Mouse (Mus musculus) neural tube, embryonic 14.5 days (tissue): ENCODE results near the gene Fto. TPM values are rescaled to one million over a fixed set of nuclear protein-coding genes. Genes with fewer than 3 reads are reported as not detected.

Source experiments
- ATAC-seq: fragments of 200-750 bp; cut with Nextera tagmentation; 2 replicates; pipeline ENCODE4 v1.8.0; 2017; ENCODE audit warnings: low read depth, mild to moderate bottlenecking, moderate TSS enrichment, moderate library complexity
- H3K27ac ChIP-seq: fragments of 300-500 bp; sonication (generic); 2 replicates; pipeline ENCODE4 v1.5.1; 2014; ENCODE audit warnings: low read depth, mild to moderate bottlenecking, control low read depth, low read length, moderate library complexity, mixed read lengths
- H3K27me3 ChIP-seq: fragments of 300-500 bp; sonication (generic); 2 replicates; pipeline ENCODE4 v1.6.1; 2014; ENCODE audit warnings: low read length; ENCODE audit not compliant: control insufficient read depth, insufficient read depth
- H3K36me3 ChIP-seq: fragments of 300-500 bp; sonication (generic); 2 replicates; pipeline ENCODE4 v1.6.1; 2014; ENCODE audit warnings: low read length, mixed read lengths; ENCODE audit not compliant: control insufficient read depth, insufficient read depth
- H3K4me1 ChIP-seq: fragments of 300-500 bp; sonication (generic); 2 replicates; pipeline ENCODE4 v1.6.1; 2014; ENCODE audit warnings: low read length; ENCODE audit not compliant: control insufficient read depth, insufficient read depth
- H3K4me2 ChIP-seq: fragments of 300-500 bp; sonication (generic); 2 replicates; pipeline ENCODE4 v1.6.1; 2014; ENCODE audit warnings: mild to moderate bottlenecking, low read depth, low read length, control low read depth
- H3K4me3 ChIP-seq: fragments of 300-500 bp; sonication (generic); 2 replicates; pipeline ENCODE4 v1.5.1; 2014; ENCODE audit warnings: low read depth, low read length, control low read depth, mixed read lengths
- H3K9ac ChIP-seq: fragments of 300-500 bp; sonication (generic); replicated peaks from 2 replicates; pipeline ENCODE4 v1.6.1; 2014; ENCODE audit warnings: low read depth, mild to moderate bottlenecking, control low read depth, low read length, mixed read lengths
- H3K9me3 ChIP-seq: fragments of 300-500 bp; sonication (generic); 2 replicates; pipeline ENCODE4 v1.6.1; 2016; ENCODE audit warnings: low read length; ENCODE audit not compliant: control insufficient read depth
- WGBS: fragments of 180-500 bp; shearing (Covaris S2); extraction: QIAGEN DNeasy Blood & Tissue Kit; methylation state at CpG from one replicate; pipeline ENCODE4 v1.1.7; 2014; 5-methylcytosine and 5-hydroxymethylcytosine counted together
- polyA plus RNA-seq: library from polyadenylated mRNA; unstranded; fragments of >200 nt; fragmentation: Nextera tagmentation; extraction: Ambion mirVana; gene quantifications from 2 replicates; pipeline ENCODE4 v1.2.1, GENCODE M21; 2014

Gene Fto
- polyA plus RNA-seq, 1 experiment from 2014 or later: 144 TPM

GRCm38 (mm10) chr8:91281545-91281944, 31.8 kb upstream of the Fto start:
- 94% methylated on average over 8 of the region's 8 CpGs for WGBS
- no peaks in the 10 kb centered on the region for H3K9me3 ChIP-seq
- no peak for ATAC-seq

GRCm38 (mm10) chr8:91282655-91283054, 30.7 kb upstream of the Fto start:
- no peak overlapping the region for H3K4me3 ChIP-seq
- ATAC-seq: no peak
- WGBS: 64% methylated on average over 5 of the region's 5 CpGs

More at GRCm38 (mm10) chr8:91281545-91281944, 31.8 kb upstream of the Fto start:
- Histone ChIP-seq H3K9ac (no peak overlapping the region), H3K27me3 (no peaks in the 10 kb centered on the region), H3K27ac (no peak overlapping the region), H3K4me1 (no peaks in the 10 kb centered on the region), H3K4me2 (no peak overlapping the region), H3K36me3 (no peaks in the 10 kb centered on the region), H3K4me3 (no peak overlapping the region)

DNA sequence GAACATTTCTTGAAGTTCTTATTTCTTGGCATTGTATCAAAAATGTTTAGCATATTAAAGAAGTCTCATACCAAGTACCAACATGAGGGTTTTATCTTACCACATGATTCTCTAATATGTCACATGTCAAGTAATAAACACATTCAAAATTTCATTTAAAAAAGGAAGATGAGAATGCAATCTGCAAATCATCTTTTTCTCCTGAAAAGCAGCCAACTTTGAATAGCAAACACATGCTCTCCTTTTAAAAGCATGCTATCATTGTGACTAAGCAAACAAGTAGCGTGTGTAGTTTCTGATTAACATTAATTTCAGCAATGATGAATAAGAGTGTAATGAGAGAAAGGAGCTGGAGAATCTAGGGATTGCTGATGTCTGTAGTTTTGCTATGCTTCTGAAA, 29.5 kb upstream of the Fto start:
- Histone ChIP-seq H3K36me3 (no peaks in the 10 kb centered on the region), H3K4me2 (no peak overlapping the region), H3K4me3 (no peak overlapping the region), H3K9ac (no peak overlapping the region), H3K27ac (no peak overlapping the region), H3K27me3 (no peaks in the 10 kb centered on the region), H3K9me3 (no peaks in the 10 kb centered on the region), H3K4me1 (no peaks in the 10 kb centered on the region)
- 96% methylated on average over 1 of the region's 1 CpGs for WGBS
- ATAC-seq: no peak

More at GRCm38 (mm10) chr8:91282655-91283054, 30.7 kb upstream of the Fto start:
- Histone ChIP-seq H3K27ac (no peak overlapping the region), H3K4me1 (no peaks in the 10 kb centered on the region), H3K27me3 (no peaks in the 10 kb centered on the region), H3K9me3 (no peaks in the 10 kb centered on the region), H3K9ac (no peak overlapping the region), H3K4me2 (no peak overlapping the region), H3K36me3 (no peaks in the 10 kb centered on the region)

GRCm38 (mm10) chr8:91286237-91286636, 27.1 kb upstream of the Fto start:
- Histone ChIP-seq H3K27ac (no peak overlapping the region), H3K27me3 (no peaks in the 10 kb centered on the region), H3K4me3 (no peak overlapping the region), H3K4me2 (no peak overlapping the region), H3K4me1 (no peaks in the 10 kb centered on the region), H3K9ac (no peak overlapping the region), H3K9me3 (no peaks in the 10 kb centered on the region), H3K36me3 (no peaks in the 10 kb centered on the region)
- 80% methylated on average over 8 of the region's 8 CpGs for WGBS
- ATAC-seq: no peak

DNA sequence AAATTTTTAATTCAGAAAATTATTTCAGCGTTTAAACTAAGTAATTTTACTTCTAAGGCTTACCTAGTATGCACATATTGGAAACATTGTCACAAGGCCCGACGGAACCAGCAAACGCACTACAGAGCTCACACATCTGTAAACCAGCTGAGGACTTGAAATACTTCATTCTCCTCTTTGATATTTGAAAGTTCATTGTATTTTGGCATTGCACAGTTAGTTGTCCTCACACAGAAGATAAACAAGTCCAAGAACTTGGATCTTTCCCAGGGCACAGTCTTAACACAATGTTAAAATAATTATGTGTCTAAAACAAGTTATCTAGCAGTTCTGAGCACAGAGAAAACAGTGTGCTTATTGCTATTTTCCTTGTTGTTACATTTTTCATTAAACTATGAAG, 22.7 kb upstream of the Fto start:
- no peaks in the 10 kb centered on the region for H3K9me3 ChIP-seq
- WGBS: 86% methylated on average over 4 of the region's 4 CpGs
- no peak overlapping the region for H3K27ac ChIP-seq
- H3K4me1 ChIP-seq: no peaks in the 10 kb centered on the region
- H3K36me3 ChIP-seq: no peaks in the 10 kb centered on the region
- H3K4me2 ChIP-seq: no peak overlapping the region
- no peaks in the 10 kb centered on the region for H3K27me3 ChIP-seq
- no peak for ATAC-seq
- H3K9ac ChIP-seq: no peak overlapping the region
- no peak overlapping the region for H3K4me3 ChIP-seq

DNA sequence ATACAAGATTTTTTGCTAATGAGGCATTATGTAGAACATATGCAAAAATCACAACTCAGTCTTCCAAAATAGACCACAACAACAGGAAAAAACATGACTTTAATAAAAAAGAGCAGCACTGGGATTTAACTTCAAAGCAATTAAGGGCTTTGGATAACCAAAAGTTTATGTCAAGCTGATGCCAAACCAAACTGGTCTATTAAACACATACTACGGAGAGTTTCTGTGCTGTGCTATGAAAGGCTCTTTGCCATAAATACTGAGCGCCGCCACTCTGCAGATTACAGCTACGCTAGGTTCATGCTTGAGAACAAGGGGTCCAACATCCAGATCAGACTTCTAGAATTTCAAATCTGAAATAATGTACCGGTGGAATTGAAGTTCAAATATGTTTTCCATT, 17.5 kb upstream of the Fto start:
- ATAC-seq: no peak
- H3K9me3 ChIP-seq: no peaks in the 10 kb centered on the region
- WGBS: 82% methylated on average over 5 of the region's 5 CpGs

DNA sequence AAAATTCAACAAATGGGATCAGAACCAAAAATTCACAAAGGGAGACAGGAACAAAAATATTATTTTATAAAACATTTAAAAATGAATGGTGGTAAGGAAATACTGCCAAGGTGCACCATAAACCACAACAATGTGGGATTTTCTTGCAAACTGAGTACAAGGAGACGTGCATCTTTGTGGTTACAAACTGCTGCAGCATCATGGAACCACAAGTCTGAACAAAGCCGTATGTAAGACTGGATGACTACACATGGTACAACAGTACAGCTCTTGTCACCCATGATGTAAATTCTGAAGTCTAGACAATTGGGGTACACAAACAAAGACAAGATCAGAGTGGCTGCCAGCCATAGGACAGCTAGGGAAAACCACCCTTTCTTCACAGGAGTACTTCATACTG, 14.7 kb upstream of the Fto start:
- Histone ChIP-seq H3K4me2 (no peak overlapping the region), H3K4me3 (no peak overlapping the region), H3K9me3 (no peaks in the 10 kb centered on the region), H3K27ac (no peak overlapping the region), H3K4me1 (no peaks in the 10 kb centered on the region), H3K9ac (no peak overlapping the region), H3K27me3 (no peaks in the 10 kb centered on the region), H3K36me3 (0 out of 2 replicates have a peak, but pooled peaks cover 3% of the 10 kb centered on the region)
- ATAC-seq: no peak
- WGBS: 91% methylated on average over 2 of the region's 2 CpGs

More for the DNA sequence above, 17.5 kb upstream of the Fto start:
- H3K4me2 ChIP-seq: no peak overlapping the region
- H3K27me3 ChIP-seq: no peaks in the 10 kb centered on the region
- 0 out of 2 replicates have a peak, but pooled peaks cover 3% of the 10 kb centered on the region for H3K36me3 ChIP-seq
- no peak overlapping the region for H3K4me3 ChIP-seq
- no peaks in the 10 kb centered on the region for H3K4me1 ChIP-seq
- no peak overlapping the region for H3K27ac ChIP-seq
- H3K9ac ChIP-seq: no peak overlapping the region

DNA sequence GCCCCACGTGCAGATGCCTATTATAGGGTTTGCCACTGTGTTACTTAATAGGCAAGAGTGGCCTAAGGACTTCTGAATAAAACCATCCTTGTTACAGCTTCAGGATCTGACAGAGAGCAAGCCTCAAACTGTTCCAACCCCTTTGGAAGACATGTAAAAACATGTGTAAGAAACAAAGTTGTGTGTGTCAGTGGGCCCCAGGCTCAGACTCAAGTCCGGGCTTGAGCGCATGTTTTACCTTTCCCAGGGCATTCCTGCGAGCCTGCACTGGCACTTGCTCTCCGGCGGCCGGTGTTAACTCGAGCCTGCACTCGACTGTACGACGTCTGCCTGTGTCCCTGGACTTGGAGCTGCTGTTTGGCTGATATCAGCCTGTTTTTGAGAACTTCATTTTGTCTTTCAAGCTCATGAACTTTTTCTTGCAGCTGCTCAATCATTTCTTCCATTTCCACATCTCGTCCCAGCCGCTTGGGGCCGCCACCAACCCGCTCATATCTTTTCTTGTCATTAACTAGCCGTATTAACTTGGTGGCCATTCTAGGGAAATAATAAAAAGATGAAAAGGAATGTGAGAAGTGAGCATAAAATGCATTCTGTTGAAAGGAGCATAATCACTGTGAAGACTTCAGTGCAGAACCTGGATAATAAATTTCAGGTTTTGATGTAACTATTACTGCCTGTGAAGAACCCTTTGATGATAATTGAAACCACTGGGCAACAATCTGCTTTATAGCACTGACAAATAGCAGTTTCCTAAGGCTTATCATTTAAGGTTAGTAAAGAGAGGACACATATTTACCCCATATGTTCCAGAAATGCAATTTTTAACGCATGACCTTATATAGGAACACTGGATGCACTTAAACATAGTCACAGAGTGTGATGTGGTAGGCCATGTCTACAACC, 8.6 kb upstream of the Fto start:
- no peaks in the 10 kb centered on the region for H3K9me3 ChIP-seq
- no peaks in the 10 kb centered on the region for H3K4me1 ChIP-seq
- WGBS: 76% methylated on average over 17 of the region's 17 CpGs
- no peak for ATAC-seq
- H3K27ac ChIP-seq: no peak overlapping the region
- H3K27me3 ChIP-seq: no peaks in the 10 kb centered on the region
- no peak overlapping the region for H3K9ac ChIP-seq
- H3K36me3 ChIP-seq: 0 out of 2 replicates have a peak, but pooled peaks cover 9% of the 10 kb centered on the region
- H3K4me2 ChIP-seq: no peak overlapping the region
- no peak overlapping the region for H3K4me3 ChIP-seq

GRCm38 (mm10) chr8:91312342-91312741, 983 bp upstream of the Fto start:
- peak overlapping the region; percentile 49 for H3K4me2 ChIP-seq
- H3K36me3 ChIP-seq: no peaks in the 10 kb centered on the region
- no peaks in the 10 kb centered on the region for H3K27me3 ChIP-seq
- H3K27ac ChIP-seq: no peak overlapping the region
- H3K4me3 ChIP-seq: peak overlapping the region; percentile 64
- H3K9ac ChIP-seq: peak overlapping the region; percentile 34
- H3K9me3 ChIP-seq: no peaks in the 10 kb centered on the region
- H3K4me1 ChIP-seq: peaks cover 15% of the 10 kb centered on the region
- WGBS: 81% methylated on average over 2 of the region's 2 CpGs
- no peak for ATAC-seq
